Mouse (Mus musculus) stomach, embryonic 15.5 days (tissue): ENCODE measurements around the gene Pigz. TPM values are rescaled to one million over a fixed set of nuclear protein-coding genes. Genes with fewer than 3 reads are reported as not detected.

ENCODE experiments used
- ATAC-seq: fragments of 200-750 bp; cut with Nextera tagmentation; 2 replicates; pipeline ENCODE4 v1.8.0; 2017; ENCODE audit warnings: low read depth, moderate number of reproducible peaks, moderate TSS enrichment; ENCODE audit not compliant: insufficient read depth, low FRiP score
- H3K27ac ChIP-seq: fragments of 300-500 bp; sonication (generic); 2 replicates; pipeline ENCODE4 v1.5.1; 2015; ENCODE audit warnings: mild to moderate bottlenecking, inconsistent platforms
- H3K27me3 ChIP-seq: fragments of 300-500 bp; sonication (generic); replicated peaks from 2 replicates; pipeline ENCODE4 v1.6.1; 2015; ENCODE audit warnings: inconsistent platforms
- H3K36me3 ChIP-seq: fragments of 300-500 bp; sonication (generic); 2 replicates; pipeline ENCODE4 v1.6.1; 2015; ENCODE audit warnings: inconsistent platforms
- H3K4me1 ChIP-seq: fragments of 300-500 bp; sonication (generic); 2 replicates; pipeline ENCODE4 v1.6.1; 2015; ENCODE audit warnings: inconsistent platforms
- H3K4me2 ChIP-seq: fragments of 300-500 bp; sonication (generic); 2 replicates; pipeline ENCODE4 v1.6.1; 2015; ENCODE audit warnings: mild to moderate bottlenecking, inconsistent platforms
- H3K4me3 ChIP-seq: fragments of 300-500 bp; sonication (generic); replicated peaks from 2 replicates; pipeline ENCODE4 v1.5.1; 2015; ENCODE audit warnings: inconsistent platforms
- H3K9ac ChIP-seq: fragments of 300-500 bp; sonication (generic); 2 replicates; pipeline ENCODE4 v1.6.1; 2015; ENCODE audit warnings: inconsistent platforms
- H3K9me3 ChIP-seq: fragments of 300-500 bp; sonication (generic); 2 replicates; pipeline ENCODE4 v1.6.1; 2016; ENCODE audit warnings: inconsistent platforms
- WGBS: fragments of 180-500 bp; shearing (Covaris S2); methylation state at CpG from one replicate; pipeline ENCODE4 v1.1.7; 2015; 5-methylcytosine and 5-hydroxymethylcytosine counted together
- polyA plus RNA-seq: library from polyadenylated mRNA; unstranded; fragments of >200 nt; fragmentation: Nextera tagmentation; extraction: Ambion mirVana; gene quantifications from 2 replicates; pipeline ENCODE4 v1.2.1, GENCODE M21; 2015

The Pigz gene
- polyA plus RNA-seq, result 0.51 and 0.72 TPM in 2 replicates

GRCm38 (mm10) chr16:31933751-31934549, at the start of gene Pigz:
Pigz (plus strand) TSS chr16:31933851.
- H3K4me3 ChIP-seq, result peak within 1 kb of the TSS; percentile 48
- H3K4me2 ChIP-seq, result peak within 1 kb of the TSS; percentile 92
- H3K9me3 ChIP-seq, result no peaks in the 10 kb centered on the region
- peak within 1 kb of the TSS; percentile 3; the same call in 1 of the 2 replicates for H3K27ac ChIP-seq
- peak within 1 kb of the TSS; percentile 19; the same call in 1 of the 2 replicates for H3K9ac ChIP-seq
- no peaks in the 10 kb centered on the region for H3K36me3 ChIP-seq
- 11% methylated on average over 42 of the region's 42 CpGs for WGBS
- H3K27me3 ChIP-seq, result peaks cover 30% of the 10 kb centered on the region
- ATAC-seq, result no peak
- peaks cover 20% of the 10 kb centered on the region for H3K4me1 ChIP-seq

DNA sequence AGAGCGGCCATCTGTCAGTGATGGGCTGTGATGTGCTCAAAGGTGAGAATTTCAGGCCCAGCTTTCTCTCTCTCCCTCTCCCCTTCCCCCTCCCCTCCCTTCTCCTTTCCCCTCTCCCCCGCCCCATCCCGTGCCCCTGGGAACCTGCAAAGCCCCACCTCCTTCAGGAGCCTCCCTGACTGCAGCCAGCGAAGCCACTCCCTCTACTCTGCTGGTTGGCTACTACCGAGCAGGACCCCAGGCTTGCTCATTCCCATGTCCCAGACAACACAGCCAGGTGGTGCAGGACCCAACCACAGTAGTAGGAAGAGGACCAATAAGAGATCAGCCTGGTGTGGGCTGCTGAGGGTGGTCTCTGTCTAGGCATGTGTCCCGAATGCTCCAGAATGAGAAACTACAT, 49.7 kb upstream of the Pigz start:
- WGBS, result 20% methylated on average over 6 of the region's 6 CpGs
- Histone ChIP-seq H3K4me2 (peak overlapping the region; percentile 33), H3K9ac (no peak overlapping the region), H3K36me3 (no peaks in the 10 kb centered on the region), H3K4me1 (peaks cover 14% of the 10 kb centered on the region), H3K4me3 (no peak overlapping the region), H3K27me3 (no peaks in the 10 kb centered on the region), H3K27ac (no peak overlapping the region), H3K9me3 (no peaks in the 10 kb centered on the region)
- ATAC-seq, result peak; percentile 5; the same call in 1 of the 2 replicates

DNA sequence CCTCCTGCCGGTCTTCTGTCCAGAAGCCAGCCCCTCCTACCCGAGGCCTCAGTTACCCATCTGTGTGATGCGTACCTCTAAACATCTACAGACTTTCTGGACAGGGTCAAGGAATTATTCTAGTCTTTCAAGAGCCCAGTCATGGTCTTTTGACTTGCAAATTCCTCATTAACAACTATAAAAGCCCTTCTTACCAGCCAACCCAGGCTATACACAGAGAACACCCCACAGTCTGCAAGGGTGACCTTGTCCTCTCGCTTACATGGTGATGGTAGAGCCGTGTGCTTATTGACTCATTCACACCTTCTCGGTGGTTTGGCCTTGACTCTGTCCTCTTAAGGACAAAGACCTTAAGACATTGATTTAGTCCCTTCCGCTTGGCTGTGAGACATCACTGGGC, 42.7 kb upstream of the Pigz start:
- no peak for ATAC-seq
- 80% methylated on average over 7 of the region's 7 CpGs for WGBS
- H3K27ac ChIP-seq, result no peak overlapping the region
- H3K9me3 ChIP-seq, result no peaks in the 10 kb centered on the region
- H3K9ac ChIP-seq, result no peak overlapping the region
- H3K27me3 ChIP-seq, result no peaks in the 10 kb centered on the region
- H3K4me3 ChIP-seq, result no peak overlapping the region
- H3K4me2 ChIP-seq, result no peak overlapping the region
- H3K36me3 ChIP-seq, result no peaks in the 10 kb centered on the region
- no peaks in the 10 kb centered on the region for H3K4me1 ChIP-seq

DNA sequence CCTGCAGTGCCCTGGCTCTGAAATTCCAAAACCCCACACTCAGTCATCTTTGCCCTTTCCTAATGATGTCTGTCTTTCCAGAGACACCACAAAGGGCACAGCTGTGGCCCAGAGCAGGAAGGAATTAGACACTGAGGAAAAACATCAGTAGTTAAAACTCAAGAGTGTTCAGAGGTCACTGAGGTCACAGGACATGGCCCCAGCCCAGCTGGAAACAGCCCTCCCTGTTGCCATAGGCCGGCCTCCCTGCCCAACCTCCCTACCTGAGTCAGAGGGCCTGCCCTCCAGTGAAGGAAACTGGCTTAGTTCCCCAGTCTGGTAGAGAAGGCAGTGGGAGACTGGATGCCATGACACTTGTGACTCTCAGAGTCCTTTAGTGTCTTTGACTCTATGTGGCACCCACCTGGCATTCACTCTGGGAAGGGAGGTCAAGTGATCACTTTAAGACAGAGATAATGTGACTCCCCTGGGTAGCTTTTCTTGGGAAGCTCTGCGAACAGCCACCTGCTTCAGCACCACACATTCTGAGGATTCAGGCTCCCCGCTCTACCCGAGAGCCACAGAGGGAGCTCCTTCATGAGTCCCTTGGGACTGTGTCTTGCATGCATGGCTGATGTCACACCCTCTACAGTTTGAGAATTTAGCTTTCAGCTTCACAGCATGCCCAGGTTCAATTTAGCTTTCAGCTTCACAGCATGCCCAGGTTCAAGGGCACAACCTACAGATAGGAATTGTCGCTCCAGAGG, 40.1 kb upstream of the Pigz start:
- 70% methylated on average over 5 of the region's 5 CpGs for WGBS
- Histone ChIP-seq H3K9ac (no peak overlapping the region), H3K27me3 (no peaks in the 10 kb centered on the region), H3K9me3 (no peaks in the 10 kb centered on the region), H3K4me1 (peaks cover 6% of the 10 kb centered on the region; the same call in 1 of the 2 replicates), H3K36me3 (no peaks in the 10 kb centered on the region), H3K27ac (no peak overlapping the region), H3K4me3 (no peak overlapping the region), H3K4me2 (no peak overlapping the region)
- no peak for ATAC-seq

- Histone ChIP-seq H3K4me3 (peak overlapping the region; percentile 28; the same call in 1 of the 2 replicates), H3K4me1 (peaks cover 6% of the 10 kb centered on the region; the same call in 1 of the 2 replicates), H3K4me2 (peak overlapping the region; percentile 72), H3K36me3 (no peaks in the 10 kb centered on the region), H3K9me3 (no peaks in the 10 kb centered on the region), H3K27ac (no peak overlapping the region), H3K9ac (no peak overlapping the region), H3K27me3 (no peaks in the 10 kb centered on the region)
- ATAC-seq, result peak; percentile 67; the same call in 1 of the 2 replicates
- WGBS, result 13% methylated on average over 29 of the region's 29 CpGs
These were observed 36.5 kb upstream of the Pigz start for GRCm38 (mm10) chr16:31896971-31897774.

DNA sequence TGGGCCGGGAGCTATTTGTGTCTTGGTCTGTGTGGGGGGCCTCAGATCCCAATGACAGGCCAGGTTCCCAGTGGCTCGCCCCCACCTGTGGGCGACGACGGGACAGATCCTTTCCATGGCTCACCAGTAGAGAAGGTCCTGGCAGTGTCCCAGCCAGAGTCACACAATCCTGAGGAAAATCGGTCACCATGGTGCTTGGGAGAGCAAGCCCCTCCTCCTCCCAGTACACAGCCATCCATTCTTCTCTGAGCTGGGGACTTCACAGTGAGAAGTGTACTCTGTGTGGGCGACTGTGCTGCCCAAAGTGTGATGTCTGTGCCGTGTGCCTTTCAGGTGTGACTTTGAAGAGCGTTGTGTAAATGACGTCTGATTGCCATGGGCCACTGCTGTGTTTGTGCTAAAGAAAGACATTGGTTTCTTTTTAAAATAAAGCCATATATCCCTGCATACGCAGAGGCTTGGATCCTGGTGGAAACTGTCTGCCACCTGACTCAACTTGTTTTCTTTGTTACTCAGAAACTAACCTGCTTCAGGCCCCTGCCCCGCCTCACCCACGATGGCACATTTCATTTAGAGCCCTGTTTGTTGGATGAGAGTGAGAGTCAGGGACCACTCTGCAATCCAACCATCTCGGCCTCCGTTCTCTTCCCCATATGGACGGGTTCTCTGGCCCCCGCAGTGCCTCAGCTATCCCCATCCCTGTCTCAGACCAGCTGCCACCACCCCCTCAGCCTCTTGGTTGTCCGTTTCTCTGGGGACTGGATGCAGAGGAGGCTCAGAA, 34.9 kb upstream of the Pigz start:
- Histone ChIP-seq H3K4me2 (no peak overlapping the region), H3K36me3 (no peaks in the 10 kb centered on the region), H3K27me3 (no peaks in the 10 kb centered on the region), H3K27ac (no peak overlapping the region), H3K4me1 (peaks cover 6% of the 10 kb centered on the region; the same call in 1 of the 2 replicates), H3K9ac (no peak overlapping the region), H3K9me3 (no peaks in the 10 kb centered on the region), H3K4me3 (no peak overlapping the region)
- ATAC-seq, result no peak
- WGBS, result 78% methylated on average over 18 of the region's 18 CpGs

DNA sequence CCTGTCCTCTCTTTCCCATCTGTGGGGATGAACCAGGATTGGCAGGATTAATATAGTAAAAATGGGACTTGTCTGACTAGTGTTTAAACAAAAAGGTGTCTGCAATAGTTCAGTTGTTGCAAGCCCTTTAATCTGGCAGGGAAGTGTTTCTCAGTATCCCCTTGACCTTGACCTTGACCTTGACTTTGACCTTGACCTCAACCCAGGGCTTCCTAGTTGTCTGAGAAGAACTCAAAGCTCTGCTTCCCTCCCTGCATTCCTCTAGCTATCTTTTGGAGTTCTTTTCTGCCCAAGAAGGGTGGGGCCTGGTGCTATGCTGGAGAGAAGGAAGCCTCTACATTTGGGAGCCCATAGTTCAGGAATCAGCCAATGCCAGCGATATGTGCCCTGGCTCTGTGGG, 31.8 kb upstream of the Pigz start:
- no peak for ATAC-seq
- no peak overlapping the region for H3K4me3 ChIP-seq
- H3K36me3 ChIP-seq, result no peaks in the 10 kb centered on the region
- H3K27me3 ChIP-seq, result no peaks in the 10 kb centered on the region
- H3K9ac ChIP-seq, result no peak overlapping the region
- H3K4me1 ChIP-seq, result peaks cover 15% of the 10 kb centered on the region; the same call in 1 of the 2 replicates
- WGBS, result 90% methylated on average over 1 of the region's 1 CpGs
- no peaks in the 10 kb centered on the region for H3K9me3 ChIP-seq
- no peak overlapping the region for H3K4me2 ChIP-seq
- H3K27ac ChIP-seq, result no peak overlapping the region

GRCm38 (mm10) chr16:31903239-31903638, 30.4 kb upstream of the Pigz start:
- 86% methylated on average over 8 of the region's 8 CpGs for WGBS
- H3K27ac ChIP-seq, result no peak overlapping the region
- no peak for ATAC-seq
- no peak overlapping the region for H3K4me2 ChIP-seq
- H3K27me3 ChIP-seq, result no peaks in the 10 kb centered on the region
- no peaks in the 10 kb centered on the region for H3K36me3 ChIP-seq
- H3K4me1 ChIP-seq, result 0 out of 2 replicates have a peak, but pooled peaks cover 10% of the 10 kb centered on the region
- H3K4me3 ChIP-seq, result no peak overlapping the region
- H3K9me3 ChIP-seq, result no peaks in the 10 kb centered on the region
- H3K9ac ChIP-seq, result no peak overlapping the region

DNA sequence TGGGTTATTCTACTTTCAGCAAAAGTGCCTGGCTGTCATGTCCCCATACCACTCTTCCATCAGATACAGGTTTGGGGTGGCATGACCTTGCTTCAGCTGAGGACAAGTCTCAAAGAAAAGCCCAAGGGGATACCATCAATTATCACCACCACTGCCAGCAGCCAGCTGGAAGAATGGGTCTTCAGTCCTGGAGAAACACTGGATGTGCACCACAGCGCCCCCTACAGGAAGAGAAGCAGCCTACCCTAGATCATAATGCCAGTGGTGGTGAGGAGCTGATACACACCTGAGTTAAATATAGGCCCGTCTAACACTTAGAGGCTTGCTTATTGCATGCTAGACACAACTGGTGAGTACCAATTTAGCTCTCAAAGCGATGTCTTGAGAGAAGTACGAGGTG, 28.3 kb upstream of the Pigz start:
- Histone ChIP-seq H3K27ac (no peak overlapping the region), H3K9ac (no peak overlapping the region), H3K9me3 (no peaks in the 10 kb centered on the region), H3K36me3 (no peaks in the 10 kb centered on the region), H3K4me1 (0 out of 2 replicates have a peak, but pooled peaks cover 10% of the 10 kb centered on the region), H3K27me3 (no peaks in the 10 kb centered on the region), H3K4me3 (no peak overlapping the region), H3K4me2 (no peak overlapping the region)
- no peak for ATAC-seq
- WGBS, result 78% methylated on average over 4 of the region's 4 CpGs

DNA sequence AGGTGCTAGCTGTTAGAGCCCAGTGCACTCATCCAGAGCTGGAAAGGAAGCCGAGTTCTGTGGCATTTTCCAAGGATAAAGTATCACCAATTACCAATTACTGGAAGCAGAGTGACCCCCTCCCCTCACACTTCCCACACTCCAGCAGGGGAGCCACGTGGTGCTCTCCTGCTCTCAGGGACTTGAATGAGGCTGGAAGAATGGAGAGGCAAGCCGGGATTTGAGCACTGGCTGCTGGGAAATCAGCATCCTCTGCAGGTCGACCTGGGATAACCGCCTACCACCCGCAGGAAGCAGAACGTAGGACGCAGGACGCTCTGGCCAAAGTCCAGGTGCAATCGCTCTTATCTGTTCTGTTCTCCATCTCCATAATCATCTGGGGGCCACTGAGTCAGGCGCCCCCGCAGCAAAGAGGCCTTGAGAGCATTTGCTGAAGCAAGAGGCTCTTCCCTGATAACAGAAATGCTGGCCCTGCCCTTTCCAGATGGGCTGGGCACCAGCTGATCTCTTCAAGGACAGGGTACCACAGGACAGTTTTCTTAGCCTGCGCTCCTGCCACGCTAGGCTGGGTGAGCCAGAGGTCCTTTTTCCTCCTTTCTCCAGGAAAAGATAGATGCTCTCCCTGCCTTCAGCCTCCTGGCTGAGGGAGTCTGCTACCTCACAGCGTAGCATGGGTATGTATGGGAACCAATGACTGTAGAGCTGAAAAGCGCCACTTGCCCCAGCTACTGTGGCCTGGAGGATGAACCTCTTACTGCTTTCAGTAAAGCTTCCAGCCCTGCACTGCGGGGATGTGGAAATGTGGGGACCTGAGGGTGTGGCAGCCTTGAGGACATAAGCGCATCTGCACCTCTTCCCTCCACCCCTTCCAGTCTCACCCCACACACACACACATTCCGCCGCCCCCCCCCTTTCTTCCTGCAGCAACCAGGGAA, 27.5 kb upstream of the Pigz start:
- ATAC-seq, result no peak
- 31% methylated on average over 19 of the region's 20 CpGs for WGBS
- Histone ChIP-seq H3K9me3 (no peaks in the 10 kb centered on the region), H3K4me2 (peak overlapping the region; percentile 46), H3K4me3 (no peak overlapping the region; the same call in 1 of the 2 replicates), H3K27ac (no peak overlapping the region), H3K27me3 (no peaks in the 10 kb centered on the region), H3K36me3 (no peaks in the 10 kb centered on the region), H3K9ac (no peak overlapping the region), H3K4me1 (0 out of 2 replicates have a peak, but pooled peaks cover 10% of the 10 kb centered on the region)
